Mouse (Mus musculus) erythroblast, embryonic 14.5 days (primary cell): Measurements from ENCODE around the gene Igfbp6.

Experiments used
- GATA1 ChIP-seq: IDR thresholded peaks from 2 replicates; pipeline ENCODE4 v1.6.1; 2012; ENCODE audit warnings: low read length, inconsistent platforms, mixed read lengths
- TAL1 ChIP-seq: IDR thresholded peaks from 3 replicates; pipeline ENCODE4 v1.6.1; 2012; ENCODE audit warnings: low read length, inconsistent platforms, mixed read lengths

DNA sequence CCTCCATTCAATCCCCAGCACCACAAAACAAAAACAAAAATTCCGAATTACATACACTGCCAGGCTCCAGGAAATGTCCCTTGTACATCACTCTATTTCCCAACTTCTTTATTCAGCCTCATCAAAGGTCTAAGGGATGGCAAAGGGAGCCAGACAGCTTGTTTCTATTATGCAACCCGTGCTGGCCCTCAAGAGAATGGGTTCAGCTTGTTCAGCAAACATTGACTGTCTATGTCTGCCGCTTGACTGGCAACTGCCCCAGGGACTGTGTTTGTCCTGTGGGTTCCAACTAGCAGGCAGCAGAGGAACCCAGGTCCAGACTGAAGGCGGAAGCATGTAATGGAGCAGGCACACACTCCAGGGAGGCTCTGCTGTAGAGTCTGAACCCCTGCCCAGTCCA lies 54.7 kb downstream of the Igfbp6 start:
- no peak for TF ChIP-seq TAL1
- TF ChIP-seq GATA1 = no peak
